Mouse (Mus musculus) stomach, embryonic 16.5 days (tissue): ENCODE results near the gene Pmm1. TPM values are rescaled to one million over a fixed set of nuclear protein-coding genes. Genes with fewer than 3 reads are reported as not detected.
"Not testable (repeated sequence)": the region's sequence is repeated elsewhere in the genome, so short reads cannot be mapped to it uniquely, and the experiment has no call there.

Experiments used
- ATAC-seq: fragments of 200-750 bp; cut with Nextera tagmentation; 2 replicates; pipeline ENCODE4 v1.8.0; 2017; ENCODE audit warnings: moderate number of reproducible peaks, moderate TSS enrichment; ENCODE audit not compliant: insufficient read depth, low FRiP score
- H3K27ac ChIP-seq: fragments of 300-500 bp; sonication (generic); 2 replicates; pipeline ENCODE4 v1.5.1; 2014; ENCODE audit warnings: low read length
- H3K27me3 ChIP-seq: fragments of 300-500 bp; sonication (generic); 2 replicates; pipeline ENCODE4 v1.6.1; 2014; ENCODE audit warnings: low read length, control low read depth, mixed read lengths; ENCODE audit not compliant: control insufficient read depth, insufficient read depth
- H3K36me3 ChIP-seq: fragments of 300-500 bp; sonication (generic); 2 replicates; pipeline ENCODE4 v1.6.1; 2014; ENCODE audit warnings: low read length; ENCODE audit not compliant: control insufficient read depth, insufficient read depth
- H3K4me1 ChIP-seq: fragments of 300-500 bp; sonication (generic); 2 replicates; pipeline ENCODE4 v1.6.1; 2014; ENCODE audit warnings: low read length, control low read depth, mixed read lengths; ENCODE audit not compliant: control insufficient read depth, insufficient read depth
- H3K4me2 ChIP-seq: fragments of 300-500 bp; sonication (generic); 2 replicates; pipeline ENCODE4 v1.6.1; 2014; ENCODE audit warnings: low read depth, low read length, mixed read lengths
- H3K4me3 ChIP-seq: fragments of 300-500 bp; sonication (generic); replicated peaks from 2 replicates; pipeline ENCODE4 v1.5.1; 2014; ENCODE audit warnings: mild to moderate bottlenecking, low read length
- H3K9ac ChIP-seq: fragments of 300-500 bp; sonication (generic); 2 replicates; pipeline ENCODE4 v1.6.1; 2014; ENCODE audit warnings: low read length
- H3K9me3 ChIP-seq: fragments of 300-500 bp; sonication (generic); replicated peaks from 2 replicates; pipeline ENCODE4 v1.6.1; 2016; ENCODE audit warnings: low read length, control low read depth; ENCODE audit not compliant: control insufficient read depth
- WGBS: fragments of 180-500 bp; shearing (Covaris S2); extraction: QIAGEN DNeasy Blood & Tissue Kit; methylation state at CpG from one replicate; pipeline ENCODE4 v1.1.7; 2014; 5-methylcytosine and 5-hydroxymethylcytosine counted together
- polyA plus RNA-seq: library from polyadenylated mRNA; unstranded; fragments of >200 nt; fragmentation: Nextera tagmentation; extraction: Ambion mirVana; gene quantifications from 2 replicates; pipeline ENCODE4 v1.2.1, GENCODE M21; 2015

The Pmm1 gene
- polyA plus RNA-seq, 1 experiment from 2014 or later, result 31.5 TPM

- Histone ChIP-seq H3K27ac (no peak within 1 kb of the TSS), H3K9ac (no peak within 1 kb of the TSS), H3K36me3 (no peaks in the 10 kb centered on the region), H3K4me3 (no peak within 1 kb of the TSS), H3K9me3 (no peaks in the 10 kb centered on the region), H3K27me3 (no peaks in the 10 kb centered on the region), H3K4me1 (no peaks in the 10 kb centered on the region), H3K4me2 (no peak within 1 kb of the TSS)
- ATAC-seq, result no peak
- 95% methylated on average over 23 of the region's 23 CpGs for WGBS
Observed at GRCm38 (mm10) chr15:81980321-81980720, 19.6 kb upstream of the Pmm1 start, which contains the start of gene 1700029P11Rik. Gene 1700029P11Rik (plus strand): TSS chr15:81980540.

- H3K36me3 ChIP-seq, H3K9ac ChIP-seq, H3K27ac ChIP-seq, H3K4me2 ChIP-seq, H3K4me3 ChIP-seq, H3K4me1 ChIP-seq, H3K27me3 ChIP-seq, H3K9me3 ChIP-seq, ATAC-seq: not testable (repeated sequence)
- 91% methylated on average over 8 of the region's 8 CpGs for WGBS
Observed at GRCm38 (mm10) chr15:81975156-81975555, 14.4 kb upstream of the Pmm1 start.

- H3K27me3 ChIP-seq, H3K27ac ChIP-seq, H3K4me1 ChIP-seq, H3K36me3 ChIP-seq, H3K9me3 ChIP-seq, H3K4me2 ChIP-seq, H3K4me3 ChIP-seq, ATAC-seq, H3K9ac ChIP-seq: not testable (repeated sequence)
- 95% methylated on average over 4 of the region's 4 CpGs for WGBS
Observed at GRCm38 (mm10) chr15:81970498-81970897, 9.8 kb upstream of the Pmm1 start.

GRCm38 (mm10) chr15:81969635-81970034 lies 8.9 kb upstream of the Pmm1 start:
- H3K27me3 ChIP-seq, H3K4me3 ChIP-seq, H3K9me3 ChIP-seq, H3K9ac ChIP-seq, ATAC-seq, H3K27ac ChIP-seq, H3K4me1 ChIP-seq, H3K36me3 ChIP-seq, H3K4me2 ChIP-seq: not testable (repeated sequence)
- WGBS, result 75% methylated on average over 6 of the region's 6 CpGs

GRCm38 (mm10) chr15:81969173-81969572 lies 8.4 kb upstream of the Pmm1 start:
- no peaks in the 10 kb centered on the region for H3K9me3 ChIP-seq
- H3K27me3 ChIP-seq, result no peaks in the 10 kb centered on the region
- H3K36me3 ChIP-seq, result no peaks in the 10 kb centered on the region
- no peak overlapping the region for H3K9ac ChIP-seq
- H3K4me1 ChIP-seq, result no peaks in the 10 kb centered on the region
- ATAC-seq, result no peak
- no peak overlapping the region for H3K4me2 ChIP-seq
- H3K4me3 ChIP-seq, result no peak overlapping the region
- H3K27ac ChIP-seq, result no peak overlapping the region
- WGBS, result 50% methylated on average over 7 of the region's 7 CpGs

GRCm38 (mm10) chr15:81968447-81968846 lies 7.7 kb upstream of the Pmm1 start:
- H3K27me3 ChIP-seq, result no peaks in the 10 kb centered on the region
- no peak overlapping the region for H3K4me2 ChIP-seq
- no peak for ATAC-seq
- no peak overlapping the region for H3K27ac ChIP-seq
- H3K4me3 ChIP-seq, result no peak overlapping the region
- 52% methylated on average over 2 of the region's 2 CpGs for WGBS
- H3K36me3 ChIP-seq, result no peaks in the 10 kb centered on the region
- no peaks in the 10 kb centered on the region for H3K4me1 ChIP-seq
- no peak overlapping the region for H3K9ac ChIP-seq
- H3K9me3 ChIP-seq, result no peaks in the 10 kb centered on the region

GRCm38 (mm10) chr15:81967821-81968220 lies 7.1 kb upstream of the Pmm1 start:
- no peak for ATAC-seq
- Histone ChIP-seq H3K4me2 (no peak overlapping the region), H3K4me1 (no peaks in the 10 kb centered on the region), H3K9ac (no peak overlapping the region), H3K9me3 (no peaks in the 10 kb centered on the region), H3K27ac (no peak overlapping the region), H3K27me3 (no peaks in the 10 kb centered on the region), H3K4me3 (no peak overlapping the region), H3K36me3 (no peaks in the 10 kb centered on the region)
- WGBS, result 85% methylated on average over 5 of the region's 5 CpGs

- WGBS, result 74% methylated on average over 13 of the region's 14 CpGs
Observed at GRCm38 (mm10) chr15:81966062-81966829, 5.5 kb upstream of the Pmm1 start.

GRCm38 (mm10) chr15:81964980-81965545 lies 4.3 kb upstream of the Pmm1 start:
- Histone ChIP-seq H3K9me3 (no peaks in the 10 kb centered on the region), H3K27me3 (no peaks in the 10 kb centered on the region), H3K9ac (no peak overlapping the region), H3K4me3 (no peak overlapping the region), H3K27ac (no peak overlapping the region), H3K36me3 (no peaks in the 10 kb centered on the region), H3K4me1 (no peaks in the 10 kb centered on the region), H3K4me2 (no peak overlapping the region)
- 55% methylated on average over 4 of the region's 4 CpGs for WGBS
- ATAC-seq, result no peak

More at GRCm38 (mm10) chr15:81966062-81966829, 5.5 kb upstream of the Pmm1 start:
- Histone ChIP-seq H3K9ac (no peak overlapping the region), H3K4me1 (no peaks in the 10 kb centered on the region), H3K27ac (no peak overlapping the region), H3K4me3 (no peak overlapping the region), H3K9me3 (no peaks in the 10 kb centered on the region), H3K36me3 (no peaks in the 10 kb centered on the region), H3K27me3 (no peaks in the 10 kb centered on the region), H3K4me2 (no peak overlapping the region)
- no peak for ATAC-seq
